Mouse (Mus musculus): ENCODE measurements around the gene Abhd11.

DNA sequence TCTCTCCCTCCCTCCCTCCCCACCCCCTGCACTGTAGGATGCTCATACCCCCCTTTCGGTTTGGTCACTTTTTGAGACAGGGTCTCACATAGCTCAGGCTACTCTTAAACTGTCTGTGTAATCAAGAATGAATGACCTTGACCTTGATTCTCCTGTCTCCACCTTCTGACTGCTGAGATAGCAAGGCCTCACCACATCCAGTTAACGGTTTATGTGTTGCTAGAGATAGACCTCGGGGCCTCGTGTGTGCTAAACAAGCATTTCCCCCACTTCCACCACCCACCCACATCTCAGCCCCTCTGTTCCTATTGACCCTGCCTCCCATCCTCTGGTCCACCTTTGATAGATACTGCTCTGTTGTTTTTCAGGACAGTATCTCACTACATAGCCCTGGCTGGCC lies 31.1 kb upstream of the Abhd11 start:
- TF ChIP-seq CTCF (IDR thresholded peaks at IDR 0.05; ENCODE audit: borderline replicate concordance, insufficient read depth, low read length) (no peak), POLR2A (IDR thresholded peaks at IDR 0.05; ENCODE audit: low read depth, low read length) (no peak)
